In genomic region chr5:128273255-128273654, GRCm38 (mm10) we compare ENCODE assay signal across 30 mouse cellular contexts.
DNase-seq lines count a peak whose midpoint lies in the region; ATAC-seq and TF ChIP-seq lines count a peak whose summit lies in the region.
"Had no signal": no experiment of that assay in that cellular context is flagged by ENCODE, and none has a peak within 500 bp of the region (broad histone marks: within the 10 kb centered on the region; RNA-seq: fewer than 3 reads in every experiment).

No protein-coding gene starts in this region.

- peaks cover 90% of the 10 kb centered on the region for H3K27me3 ChIP-seq in midbrain, embryonic 10.5 days (ENCODE audit: low read depth, poor library complexity, severe bottlenecking)
- H3K27me3 ChIP-seq in midbrain, embryonic 13.5 days: peaks cover 16% of the 10 kb centered on the region; the same call in 1 of the 2 replicates
- peaks cover 55% of the 10 kb centered on the region for H3K27me3 ChIP-seq in embryonic facial prominence, embryonic 10.5 days (replicated peaks; ENCODE audit: low read depth, poor library complexity, severe bottlenecking)
- H3K27me3 ChIP-seq in neural tube, embryonic 11.5 days (ENCODE audit: control insufficient read depth, insufficient read depth, low read length): no peaks in the 10 kb centered on the region
- no peaks in the 10 kb centered on the region for H3K27me3 ChIP-seq in thymus, adult 2 months (ENCODE audit: control insufficient read depth, insufficient read depth, low read length)
- H3K27me3 ChIP-seq: forebrain, embryonic 15.5 days; intestine, embryonic 15.5 days; limb, embryonic 15.5 days; liver, embryonic 13.5 days; megakaryocyte, embryonic 14.5 days; stomach, embryonic 15.5 days had no signal

- no peak overlapping the region for H3K27ac ChIP-seq in midbrain, embryonic 10.5 days (replicated peaks)
- no peak overlapping the region for H3K27ac ChIP-seq in midbrain, embryonic 13.5 days
- H3K27ac ChIP-seq in embryonic facial prominence, embryonic 10.5 days (replicated peaks): no peak overlapping the region; the same call in 1 of the 2 replicates
- H3K27ac ChIP-seq in neural tube, embryonic 11.5 days (ENCODE audit: low read depth, low read length): no peak overlapping the region
- H3K27ac ChIP-seq in thymus, adult 2 months (ENCODE audit: control insufficient read depth, insufficient read depth, low read length): no peak overlapping the region
- H3K27ac ChIP-seq: forebrain, embryonic 15.5 days; hindbrain, embryonic 12.5 days; hindbrain, postnatal 0 days; intestine, embryonic 15.5 days; limb, embryonic 15.5 days; liver, embryonic 13.5 days; stomach, embryonic 15.5 days had no signal

- no peaks in the 10 kb centered on the region for H3K36me3 ChIP-seq in midbrain, embryonic 10.5 days
- no peaks in the 10 kb centered on the region for H3K36me3 ChIP-seq in midbrain, embryonic 13.5 days
- no peaks in the 10 kb centered on the region for H3K36me3 ChIP-seq in embryonic facial prominence, embryonic 10.5 days (replicated peaks)
- no peaks in the 10 kb centered on the region for H3K36me3 ChIP-seq in neural tube, embryonic 11.5 days (ENCODE audit: control insufficient read depth, insufficient read depth, low read length)
- H3K36me3 ChIP-seq in thymus, adult 2 months (ENCODE audit: control insufficient read depth, insufficient read depth, low read length): no peaks in the 10 kb centered on the region
- H3K36me3 ChIP-seq: forebrain, embryonic 15.5 days; hindbrain, embryonic 12.5 days; intestine, embryonic 15.5 days; limb, embryonic 15.5 days; liver, embryonic 13.5 days; stomach, embryonic 15.5 days had no signal

- H3K4me2 ChIP-seq in midbrain, embryonic 13.5 days (replicated peaks): no peak overlapping the region
- H3K4me2 ChIP-seq in neural tube, embryonic 11.5 days (ENCODE audit: low read depth): no peak overlapping the region
- H3K4me2 ChIP-seq: forebrain, embryonic 15.5 days; hindbrain, embryonic 12.5 days; intestine, embryonic 15.5 days; limb, embryonic 15.5 days; liver, embryonic 13.5 days; stomach, embryonic 15.5 days had no signal

- DNase-seq in midbrain, embryonic 10.5 days (ENCODE audit: low spot score): peak; percentile 61
- peak; percentile 63 for DNase-seq in embryo, embryonic 11 days
- DNase-seq in embryonic facial prominence, embryonic 10.5 days (ENCODE audit: low spot score): peak; percentile 54
- DNase-seq in neural tube, embryonic 11.5 days (ENCODE audit: low spot score): peak; percentile 16
- no peak for DNase-seq in spleen, adult 18-20 months
- DNase-seq in kidney, adult 8-10 months: no peak
- DNase-seq in thymus, adult 2 months: no peak
- DNase-seq: adrenal gland, postnatal 25 days; B cell, adult 2 months; cerebellum, adult 11-12 months; cerebellum, adult 9-11 months; gastrocnemius, postnatal 14 days; heart, postnatal 14 days; kidney, adult 9 months; kidney, postnatal 25 days; liver, embryonic 13.5 days; lung, adult 18-20 months; lung, postnatal 4 days; thymus, postnatal 14 days had no signal

- H3K9me3 ChIP-seq in midbrain, embryonic 10.5 days (replicated peaks): 0 out of 2 replicates have a peak, but pooled peaks cover 13% of the 10 kb centered on the region
- peaks cover 6% of the 10 kb centered on the region; the same call in 1 of the 2 replicates for H3K9me3 ChIP-seq in midbrain, embryonic 13.5 days
- H3K9me3 ChIP-seq in embryonic facial prominence, embryonic 10.5 days: no peaks in the 10 kb centered on the region
- no peaks in the 10 kb centered on the region for H3K9me3 ChIP-seq in neural tube, embryonic 11.5 days (ENCODE audit: control insufficient read depth, low read length)
- H3K9me3 ChIP-seq: forebrain, embryonic 15.5 days; hindbrain, embryonic 12.5 days; intestine, embryonic 15.5 days; limb, embryonic 15.5 days; stomach, embryonic 15.5 days had no signal

- TF ChIP-seq CTCF in thymus, adult 2 months (IDR thresholded peaks at IDR 0.05; ENCODE audit: borderline replicate concordance, control insufficient read depth, extremely low read depth, insufficient read depth, low read length, poor library complexity): no peak

- no peak overlapping the region for H3K4me3 ChIP-seq in midbrain, embryonic 10.5 days
- H3K4me3 ChIP-seq in midbrain, embryonic 13.5 days (replicated peaks): no peak overlapping the region
- H3K4me3 ChIP-seq in embryonic facial prominence, embryonic 10.5 days: no peak overlapping the region
- H3K4me3 ChIP-seq in neural tube, embryonic 11.5 days (ENCODE audit: low read depth, low read length): no peak overlapping the region
- no peak overlapping the region for H3K4me3 ChIP-seq in thymus, adult 2 months (ENCODE audit: control insufficient read depth, insufficient read depth, low read length)
- H3K4me3 ChIP-seq: erythroblast, embryonic 14.5 days; forebrain, embryonic 15.5 days; hindbrain, embryonic 12.5 days; intestine, embryonic 15.5 days; limb, embryonic 15.5 days; liver, embryonic 13.5 days; megakaryocyte, embryonic 14.5 days; myocyte; stomach, embryonic 15.5 days had no signal

- no peak overlapping the region for H3K9ac ChIP-seq in midbrain, embryonic 13.5 days (replicated peaks)
- H3K9ac ChIP-seq in neural tube, embryonic 11.5 days (ENCODE audit: low read length): no peak overlapping the region
- H3K9ac ChIP-seq: forebrain, embryonic 15.5 days; hindbrain, embryonic 12.5 days; intestine, embryonic 15.5 days; limb, embryonic 15.5 days; liver, embryonic 13.5 days; stomach, embryonic 15.5 days had no signal

- peaks cover 18% of the 10 kb centered on the region for H3K4me1 ChIP-seq in midbrain, embryonic 10.5 days
- no peaks in the 10 kb centered on the region for H3K4me1 ChIP-seq in midbrain, embryonic 13.5 days (replicated peaks)
- peaks cover 17% of the 10 kb centered on the region for H3K4me1 ChIP-seq in embryonic facial prominence, embryonic 10.5 days
- peaks cover 6% of the 10 kb centered on the region; the same call in 1 of the 2 replicates for H3K4me1 ChIP-seq in neural tube, embryonic 11.5 days (ENCODE audit: control insufficient read depth, insufficient read depth, low read length)
- H3K4me1 ChIP-seq in thymus, adult 2 months (replicated peaks; ENCODE audit: control insufficient read depth, insufficient read depth, low read length): no peaks in the 10 kb centered on the region
- H3K4me1 ChIP-seq: forebrain, embryonic 15.5 days; intestine, embryonic 15.5 days; limb, embryonic 15.5 days; liver, embryonic 13.5 days; megakaryocyte, embryonic 14.5 days; stomach, embryonic 15.5 days had no signal

- TF ChIP-seq POLR2A in thymus, adult 2 months (IDR thresholded peaks at IDR 0.05; ENCODE audit: control insufficient read depth, extremely low read depth, insufficient read depth, low read length, poor library complexity): no peak

- WGBS in midbrain, embryonic 10.5 days: 14% methylated on average over 6 of the region's 6 CpGs
- 11% methylated on average over 6 of the region's 6 CpGs for WGBS in midbrain, embryonic 13.5 days
- 8% methylated on average over 6 of the region's 6 CpGs for WGBS in embryonic facial prominence, embryonic 10.5 days
- WGBS in neural tube, embryonic 11.5 days: 15% methylated on average over 6 of the region's 6 CpGs
- 79% methylated on average over 6 of the region's 6 CpGs for WGBS in thymus, adult 2 months

- no peak for ATAC-seq in midbrain, embryonic 13.5 days
- no peak for ATAC-seq in neural tube, embryonic 11.5 days (ENCODE audit: insufficient read depth, low FRiP score, low TSS enrichment)
- ATAC-seq: forebrain, embryonic 15.5 days; hindbrain, postnatal 0 days; intestine, embryonic 15.5 days; lung, postnatal 0 days had no signal

Comparison
In these comparisons a context has a peak if more than half of its experiments do, and no peak if none do; other contexts are left out.
1. DNase-seq: peak in midbrain, embryonic 10.5 days (single experiment), embryo, embryonic 11 days (single experiment), embryonic facial prominence, embryonic 10.5 days (single experiment) and neural tube, embryonic 11.5 days (single experiment); none in spleen, adult 18-20 months (0 of 2), kidney, adult 8-10 months (0 of 2) and thymus, adult 2 months (single experiment).